Mouse (Mus musculus): ENCODE data around the gene Golga1. TPM values are rescaled to one million over a fixed set of nuclear protein-coding genes. Genes with fewer than 3 reads are reported as not detected.

Golga1 gene
- polyA plus RNA-seq, 1 experiment from 2014 or later, result 28.8 TPM

GRCm38 (mm10) chr2:38992452-38992851, 72.9 kb downstream of the Golga1 start:
- H3K4me1 ChIP-seq (replicated peaks), result peaks cover under 1% of the 10 kb centered on the region
- H3K4me3 ChIP-seq (replicated peaks), result no peak overlapping the region
- no peaks in the 10 kb centered on the region for H3K36me3 ChIP-seq
- no peak overlapping the region for H3K4me2 ChIP-seq
- no peak overlapping the region for H3K27ac ChIP-seq
- no peaks in the 10 kb centered on the region for H3K9me3 ChIP-seq
- ATAC-seq (ENCODE audit: insufficient number of reproducible peaks, insufficient read depth, low FRiP score, low TSS enrichment, low read depth), result no peak
- peaks cover 7% of the 10 kb centered on the region; the same call in 1 of the 2 replicates for H3K27me3 ChIP-seq
- WGBS, result 67% methylated on average over 4 of the region's 4 CpGs
- H3K9ac ChIP-seq (replicated peaks), result no peak overlapping the region

DNA sequence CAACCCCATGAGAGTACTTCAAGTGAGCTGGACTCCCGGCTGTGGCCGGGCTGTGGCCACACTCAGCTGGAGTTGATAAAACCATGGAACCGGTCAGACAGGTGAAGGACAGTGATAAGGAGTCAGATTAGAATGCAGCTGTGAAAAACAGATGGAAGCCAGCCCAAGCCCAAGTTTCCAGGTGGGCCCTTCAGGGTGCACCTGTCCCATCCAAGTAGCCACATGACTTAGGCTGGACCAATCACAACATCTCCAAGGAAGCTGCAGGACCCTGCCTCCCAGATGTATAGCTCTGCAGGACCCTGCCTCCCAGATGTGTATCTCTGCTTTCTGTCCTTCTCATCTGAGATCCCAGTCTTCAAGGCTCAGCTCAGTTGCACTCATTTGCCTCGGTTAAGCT, 73.3 kb downstream of the Golga1 start:
- Histone ChIP-seq H3K27me3 (peaks cover 3% of the 10 kb centered on the region; the same call in 1 of the 2 replicates), H3K4me3 (replicated peaks) (no peak overlapping the region), H3K9ac (replicated peaks) (no peak overlapping the region), H3K4me2 (no peak overlapping the region), H3K27ac (no peak overlapping the region), H3K36me3 (no peaks in the 10 kb centered on the region), H3K4me1 (replicated peaks) (no peaks in the 10 kb centered on the region), H3K9me3 (no peaks in the 10 kb centered on the region)
- WGBS, result 69% methylated on average over 4 of the region's 4 CpGs
- no peak for ATAC-seq (ENCODE audit: insufficient number of reproducible peaks, insufficient read depth, low FRiP score, low TSS enrichment, low read depth)

DNA sequence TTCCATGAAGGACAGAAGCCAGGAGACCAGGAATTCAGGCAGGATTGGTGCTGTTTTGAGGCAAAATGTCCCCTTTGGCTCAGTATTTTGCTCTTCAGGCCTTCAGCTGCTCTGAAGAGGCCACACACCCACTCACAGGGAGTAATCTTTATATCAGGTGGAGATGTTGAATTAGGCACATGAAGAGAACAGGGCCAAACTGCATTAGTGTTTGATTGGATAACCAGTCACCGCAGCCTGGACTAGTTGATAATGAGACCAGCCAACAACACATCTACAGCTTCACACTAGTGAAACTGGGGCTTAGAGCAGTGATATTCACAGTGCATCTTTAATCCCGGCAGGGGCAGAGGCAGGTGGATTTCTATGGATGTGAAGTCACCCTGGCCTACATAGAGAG, 76.4 kb downstream of the Golga1 start:
- ATAC-seq (ENCODE audit: insufficient number of reproducible peaks, insufficient read depth, low FRiP score, low TSS enrichment, low read depth), result no peak
- Histone ChIP-seq H3K27ac (no peak overlapping the region), H3K4me1 (replicated peaks) (no peaks in the 10 kb centered on the region), H3K27me3 (no peaks in the 10 kb centered on the region), H3K9me3 (0 out of 2 replicates have a peak, but pooled peaks cover 4% of the 10 kb centered on the region), H3K9ac (replicated peaks) (no peak overlapping the region), H3K4me2 (no peak overlapping the region), H3K36me3 (no peaks in the 10 kb centered on the region), H3K4me3 (replicated peaks) (no peak overlapping the region)
- WGBS, result 83% methylated on average over 2 of the region's 2 CpGs

DNA sequence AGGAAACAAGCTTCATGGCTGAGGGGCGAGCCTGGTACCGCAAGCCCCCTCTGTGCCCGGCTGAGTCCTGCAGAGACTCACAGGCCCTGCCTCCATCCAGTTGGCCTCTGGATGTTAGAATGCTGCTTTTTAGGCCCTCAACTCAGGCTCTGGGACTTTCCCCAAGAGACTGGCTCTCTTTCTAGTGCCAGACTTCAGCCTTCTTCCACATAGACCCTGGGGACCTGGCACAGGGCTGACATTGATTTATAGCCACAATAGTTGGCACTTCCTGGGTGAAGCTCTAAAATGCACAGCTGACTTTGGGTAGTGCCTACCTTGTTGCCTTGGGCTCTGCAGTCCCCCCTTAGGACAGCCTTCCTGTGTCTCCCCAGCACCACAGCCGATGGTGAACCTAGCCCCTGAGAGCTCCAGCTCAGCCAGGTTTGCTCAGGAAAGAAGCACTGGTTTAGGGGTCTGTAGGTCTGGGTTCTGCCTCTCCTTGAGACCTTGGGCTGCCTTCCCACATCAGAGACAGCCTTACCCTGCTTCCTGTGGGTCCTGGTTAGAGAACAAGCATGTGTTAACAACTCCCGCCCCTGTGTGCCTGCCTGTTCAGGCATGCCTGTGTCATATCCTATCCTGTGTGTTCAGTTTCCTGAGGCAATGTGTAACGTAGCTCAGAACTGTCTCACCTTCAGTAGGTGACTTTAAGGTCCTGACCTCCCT, 77.4 kb downstream of the Golga1 start:
- Histone ChIP-seq H3K27me3 (no peaks in the 10 kb centered on the region), H3K36me3 (no peaks in the 10 kb centered on the region), H3K4me2 (no peak overlapping the region), H3K4me1 (replicated peaks) (no peaks in the 10 kb centered on the region), H3K9ac (replicated peaks) (no peak overlapping the region), H3K9me3 (peaks cover 11% of the 10 kb centered on the region; the same call in 1 of the 2 replicates), H3K4me3 (replicated peaks) (no peak overlapping the region), H3K27ac (no peak overlapping the region)
- 63% methylated on average over 6 of the region's 6 CpGs for WGBS
- no peak for ATAC-seq (ENCODE audit: insufficient number of reproducible peaks, insufficient read depth, low FRiP score, low TSS enrichment, low read depth)

DNA sequence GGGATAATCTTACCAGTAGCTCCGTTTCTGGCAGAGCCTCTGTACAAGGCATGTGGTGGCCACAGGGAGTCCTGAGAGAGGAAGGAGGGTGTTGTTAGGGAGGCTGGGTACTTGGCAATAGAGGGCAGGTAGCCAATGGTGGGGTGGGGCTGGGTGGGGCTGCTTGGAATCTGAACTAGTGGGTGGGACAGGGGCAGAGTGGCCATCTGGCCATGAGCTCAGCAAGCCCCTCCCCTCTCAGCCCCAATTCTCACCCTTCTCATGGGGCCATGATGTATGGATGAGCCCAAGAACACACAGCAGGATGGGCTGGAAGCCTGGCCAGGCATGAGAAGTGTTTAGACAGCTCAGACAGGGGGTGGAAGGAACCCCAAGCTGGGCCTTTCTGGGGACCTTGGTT, 78.0 kb downstream of the Golga1 start:
- Histone ChIP-seq H3K9ac (replicated peaks) (no peak overlapping the region), H3K4me1 (replicated peaks) (no peaks in the 10 kb centered on the region), H3K4me2 (no peak overlapping the region), H3K27me3 (no peaks in the 10 kb centered on the region), H3K27ac (no peak overlapping the region), H3K36me3 (no peaks in the 10 kb centered on the region), H3K4me3 (replicated peaks) (no peak overlapping the region), H3K9me3 (peaks cover 11% of the 10 kb centered on the region; the same call in 1 of the 2 replicates)
- no peak for ATAC-seq (ENCODE audit: insufficient number of reproducible peaks, insufficient read depth, low FRiP score, low TSS enrichment, low read depth)
- WGBS, result 56% methylated on average over 1 of the region's 1 CpGs

- no peak overlapping the region for H3K4me2 ChIP-seq
- H3K36me3 ChIP-seq, result no peaks in the 10 kb centered on the region
- no peak for ATAC-seq (ENCODE audit: insufficient number of reproducible peaks, insufficient read depth, low FRiP score, low TSS enrichment, low read depth)
- 84% methylated on average over 3 of the region's 3 CpGs for WGBS
- H3K9me3 ChIP-seq, result peaks cover 11% of the 10 kb centered on the region; the same call in 1 of the 2 replicates
- H3K27me3 ChIP-seq, result no peaks in the 10 kb centered on the region
- H3K4me1 ChIP-seq (replicated peaks), result no peaks in the 10 kb centered on the region
- no peak overlapping the region for H3K9ac ChIP-seq (replicated peaks)
- H3K4me3 ChIP-seq (replicated peaks), result no peak overlapping the region
- no peak overlapping the region for H3K27ac ChIP-seq
Measured at GRCm38 (mm10) chr2:38986580-38986979, 78.8 kb downstream of the Golga1 start.

GRCm38 (mm10) chr2:38983456-38983855, 81.9 kb downstream of the Golga1 start:
- no peak overlapping the region for H3K4me3 ChIP-seq (replicated peaks)
- no peaks in the 10 kb centered on the region for H3K27me3 ChIP-seq
- no peak overlapping the region for H3K27ac ChIP-seq
- H3K9ac ChIP-seq (replicated peaks), result no peak overlapping the region
- no peaks in the 10 kb centered on the region for H3K36me3 ChIP-seq
- no peak for ATAC-seq (ENCODE audit: insufficient number of reproducible peaks, insufficient read depth, low FRiP score, low TSS enrichment, low read depth)
- no peak overlapping the region for H3K4me2 ChIP-seq
- WGBS, result 96% methylated on average over 2 of the region's 2 CpGs
- peaks cover 11% of the 10 kb centered on the region; the same call in 1 of the 2 replicates for H3K9me3 ChIP-seq
- no peaks in the 10 kb centered on the region for H3K4me1 ChIP-seq (replicated peaks)

DNA sequence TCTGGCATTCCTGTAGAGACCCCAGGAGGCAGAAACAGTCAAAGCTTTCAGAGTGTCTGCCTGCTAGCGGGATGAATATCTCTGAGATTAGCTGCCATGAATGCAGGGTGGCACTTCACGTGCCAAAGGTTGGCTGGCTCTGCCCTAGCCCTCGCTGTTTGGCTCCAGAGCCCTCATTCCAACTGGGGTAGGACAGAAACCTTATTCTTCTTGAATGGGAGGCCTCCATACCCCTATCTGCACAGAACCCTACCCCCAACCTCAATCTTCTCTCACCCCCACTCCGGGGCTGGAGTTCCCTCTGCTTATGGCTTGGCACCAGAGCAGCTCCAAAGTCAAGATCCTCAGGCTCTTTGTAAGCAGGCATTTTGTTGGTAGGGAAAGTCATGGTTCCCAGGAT, 87.5 kb downstream of the Golga1 start:
- Histone ChIP-seq H3K36me3 (no peaks in the 10 kb centered on the region), H3K4me1 (replicated peaks) (no peaks in the 10 kb centered on the region), H3K27me3 (no peaks in the 10 kb centered on the region), H3K27ac (no peak overlapping the region), H3K4me3 (replicated peaks) (no peak overlapping the region), H3K9ac (replicated peaks) (no peak overlapping the region), H3K4me2 (no peak overlapping the region), H3K9me3 (no peaks in the 10 kb centered on the region)
- WGBS, result 75% methylated on average over 4 of the region's 4 CpGs
- ATAC-seq (ENCODE audit: insufficient number of reproducible peaks, insufficient read depth, low FRiP score, low TSS enrichment, low read depth), result no peak

DNA sequence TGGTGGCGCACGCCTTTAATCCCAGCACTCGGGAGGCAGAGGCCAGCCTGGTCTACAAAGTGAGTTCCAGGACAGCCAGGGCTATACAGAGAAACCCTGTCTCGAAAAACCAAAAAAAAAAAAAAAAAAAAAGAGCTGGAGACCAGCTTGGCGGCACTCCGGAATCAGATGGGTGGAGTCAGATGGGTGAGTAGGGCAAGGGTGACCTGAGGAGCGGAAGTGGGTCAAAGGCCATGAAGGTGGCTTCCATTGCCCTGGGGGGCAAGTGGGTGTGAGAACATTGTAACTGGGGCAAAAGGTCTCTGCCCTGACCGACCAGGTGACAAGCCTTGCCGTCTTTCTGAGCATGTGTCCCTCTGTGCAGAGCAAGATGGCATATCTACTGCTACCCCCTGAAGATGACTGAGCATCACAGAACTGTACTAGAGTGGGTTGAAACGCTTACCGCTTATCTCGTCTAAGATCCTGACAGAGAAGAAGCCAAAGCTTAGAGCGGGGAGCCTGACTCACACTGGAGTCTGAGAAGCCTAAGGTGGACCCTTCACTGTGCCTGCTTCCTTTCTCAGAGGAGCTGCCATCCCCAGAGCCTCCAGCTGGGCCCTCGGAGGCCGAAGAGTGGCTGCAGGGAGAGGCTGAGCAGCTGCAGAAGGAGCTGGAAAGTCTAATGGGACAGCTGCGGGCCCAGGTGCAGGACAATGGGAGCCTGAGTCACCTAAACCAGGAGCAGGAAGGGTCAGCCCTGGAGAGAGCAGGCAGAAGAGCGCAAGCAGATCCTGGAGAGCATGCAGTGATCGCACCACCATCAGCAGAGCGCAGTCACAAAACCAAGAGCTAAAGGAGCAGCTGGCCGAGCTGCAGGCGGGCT, 89.2 kb downstream of the Golga1 start:
- Histone ChIP-seq H3K4me1 (replicated peaks) (no peaks in the 10 kb centered on the region), H3K27ac (no peak overlapping the region), H3K4me2 (no peak overlapping the region), H3K4me3 (replicated peaks) (no peak overlapping the region), H3K27me3 (no peaks in the 10 kb centered on the region), H3K9ac (replicated peaks) (no peak overlapping the region), H3K9me3 (no peaks in the 10 kb centered on the region), H3K36me3 (no peaks in the 10 kb centered on the region)
- WGBS, result 83% methylated on average over 21 of the region's 21 CpGs
- no peak for ATAC-seq (ENCODE audit: insufficient number of reproducible peaks, insufficient read depth, low FRiP score, low TSS enrichment, low read depth)

DNA sequence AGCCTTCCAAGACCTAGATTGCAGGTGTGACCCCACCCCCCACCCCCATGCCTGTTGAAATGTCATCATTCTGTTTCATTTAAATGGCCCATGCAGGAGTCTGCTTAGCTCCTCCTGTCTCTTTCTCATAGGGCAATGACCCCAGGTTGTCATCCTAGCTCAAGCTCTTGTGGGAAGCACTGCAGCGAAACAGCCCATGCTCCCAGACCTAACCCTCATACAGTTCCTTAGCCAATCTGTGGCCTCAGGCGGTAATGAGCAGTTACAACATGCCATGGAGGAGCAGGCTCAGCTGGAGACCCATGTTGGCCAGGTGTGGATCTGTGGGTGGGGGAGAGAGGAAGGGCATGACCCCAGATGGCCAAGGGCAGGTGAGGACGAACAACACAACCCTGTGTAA, 90.2 kb downstream of the Golga1 start:
- 69% methylated on average over 3 of the region's 3 CpGs for WGBS
- Histone ChIP-seq H3K9ac (replicated peaks) (no peak overlapping the region), H3K4me2 (no peak overlapping the region), H3K27me3 (no peaks in the 10 kb centered on the region), H3K36me3 (no peaks in the 10 kb centered on the region), H3K4me3 (replicated peaks) (no peak overlapping the region), H3K9me3 (no peaks in the 10 kb centered on the region), H3K27ac (no peak overlapping the region), H3K4me1 (replicated peaks) (no peaks in the 10 kb centered on the region)
- ATAC-seq (ENCODE audit: insufficient number of reproducible peaks, insufficient read depth, low FRiP score, low TSS enrichment, low read depth), result no peak

- ATAC-seq (ENCODE audit: insufficient number of reproducible peaks, insufficient read depth, low FRiP score, low TSS enrichment, low read depth), result no peak
- H3K9me3 ChIP-seq, result no peaks in the 10 kb centered on the region
- no peaks in the 10 kb centered on the region for H3K4me1 ChIP-seq (replicated peaks)
- H3K4me3 ChIP-seq (replicated peaks), result no peak overlapping the region
- H3K27ac ChIP-seq, result no peak overlapping the region
- H3K4me2 ChIP-seq, result no peak overlapping the region
- H3K36me3 ChIP-seq, result no peaks in the 10 kb centered on the region
- no peaks in the 10 kb centered on the region for H3K27me3 ChIP-seq
- no peak overlapping the region for H3K9ac ChIP-seq (replicated peaks)
- WGBS, result 55% methylated on average over 2 of the region's 2 CpGs
Measured at GRCm38 (mm10) chr2:38974171-38974570, 91.2 kb downstream of the Golga1 start.

All from limb, embryonic 12.5 days (tissue).